Mouse (Mus musculus) urinary bladder, adult 18-20 months (tissue): ENCODE data around the gene Map4k1.

Experiments
- DNase-seq, 2 experiments: peaks; one replicate each; pipeline ENCODE4 v3.0.0; 2022; ENCODE audit warnings: low spot score in 2 of 2, mixed read lengths in 2 of 2

The Map4k1 gene

GRCm38 (mm10) chr7:29026195-29026594, 44.3 kb downstream of the Map4k1 start:
- no peak for DNase-seq

DNA sequence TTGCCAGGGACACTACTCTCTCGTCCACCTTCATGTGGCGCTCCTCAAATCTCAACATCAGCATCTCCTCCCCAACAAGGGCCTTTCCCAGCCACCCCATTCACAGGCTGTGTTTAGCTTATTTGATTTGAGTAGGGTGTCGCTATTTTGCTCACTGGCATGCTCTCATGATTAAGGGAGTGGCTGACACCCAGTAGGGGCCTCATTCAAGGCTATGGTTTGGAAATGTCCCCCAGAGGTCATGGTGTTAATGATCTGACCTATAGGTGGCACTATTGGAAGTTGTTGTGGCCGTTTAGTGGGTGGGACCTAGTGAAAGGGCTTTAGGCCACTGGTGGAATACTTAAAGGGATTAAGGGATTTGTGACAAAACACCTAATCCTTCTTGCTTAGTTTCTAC, 45.0 kb downstream of the Map4k1 start:
- no peak for DNase-seq

GRCm38 (mm10) chr7:29028761-29029160, 46.9 kb downstream of the Map4k1 start:
- no peak for DNase-seq

DNA sequence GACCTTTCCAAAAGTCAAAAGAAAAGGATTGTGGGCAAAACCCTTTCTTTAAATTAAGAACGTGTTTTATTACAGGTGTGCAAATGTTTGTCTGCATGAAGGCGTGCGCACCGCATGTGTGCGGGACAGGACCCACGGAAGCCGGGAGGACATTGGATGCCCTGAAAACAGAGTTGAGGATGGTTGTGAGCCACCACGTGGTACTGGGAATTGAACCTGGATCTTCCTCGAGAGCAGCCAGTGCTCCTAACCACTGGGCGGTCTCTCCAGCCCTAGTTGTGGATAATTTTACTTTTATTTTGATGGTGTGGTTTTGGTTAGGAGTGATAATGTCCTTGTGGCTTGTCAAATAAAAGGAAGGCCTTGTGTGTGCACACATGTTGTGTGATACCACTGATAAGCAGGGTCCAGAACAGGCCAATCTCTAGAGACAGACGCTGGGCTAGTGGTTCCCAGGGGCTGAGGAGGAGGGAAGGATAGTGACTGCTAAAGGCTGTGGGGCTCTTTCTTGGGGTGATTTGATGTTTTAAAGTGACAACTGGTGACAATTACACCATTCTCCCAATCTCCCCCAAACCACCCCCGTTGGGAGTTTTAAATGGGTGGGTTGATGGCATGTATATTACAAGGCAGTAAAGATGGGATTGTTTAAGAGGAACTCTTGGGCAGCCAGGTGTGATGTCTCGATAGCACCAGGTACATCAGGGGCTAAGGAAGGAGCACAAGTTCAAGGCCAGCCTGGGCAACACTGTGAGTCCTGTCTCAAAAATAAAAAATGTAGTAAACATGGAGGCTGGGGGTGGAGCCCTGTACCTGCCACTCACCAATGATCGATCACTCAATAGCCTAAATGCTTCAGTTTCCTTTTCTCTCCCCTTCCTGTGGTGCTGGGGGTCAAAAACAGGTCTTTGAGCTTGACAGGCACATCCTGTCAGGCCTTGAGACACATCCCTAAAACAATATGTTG, 48.1 kb downstream of the Map4k1 start:
- DNase-seq: no peak

DNA sequence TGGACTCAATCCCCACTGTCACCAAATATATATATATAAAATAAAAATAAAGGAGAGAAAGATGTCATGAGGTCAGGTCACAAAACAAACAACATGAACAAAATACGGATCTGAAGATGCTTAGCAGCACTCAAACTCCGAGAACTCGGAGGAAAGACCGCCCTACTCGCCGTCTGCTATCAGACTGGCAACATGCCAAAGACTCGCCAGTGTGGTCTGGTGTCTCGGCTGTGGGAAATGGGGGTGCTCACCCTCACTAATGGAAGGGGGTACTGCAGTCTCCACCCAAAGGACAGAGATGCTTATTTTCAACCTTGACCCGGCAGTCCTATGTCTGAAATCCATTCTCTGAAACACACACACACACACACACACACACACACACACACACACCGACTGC, 49.8 kb downstream of the Map4k1 start:
- DNase-seq: no peak

GRCm38 (mm10) chr7:29032685-29033084, 50.8 kb downstream of the Map4k1 start:
- no peak for DNase-seq

DNA sequence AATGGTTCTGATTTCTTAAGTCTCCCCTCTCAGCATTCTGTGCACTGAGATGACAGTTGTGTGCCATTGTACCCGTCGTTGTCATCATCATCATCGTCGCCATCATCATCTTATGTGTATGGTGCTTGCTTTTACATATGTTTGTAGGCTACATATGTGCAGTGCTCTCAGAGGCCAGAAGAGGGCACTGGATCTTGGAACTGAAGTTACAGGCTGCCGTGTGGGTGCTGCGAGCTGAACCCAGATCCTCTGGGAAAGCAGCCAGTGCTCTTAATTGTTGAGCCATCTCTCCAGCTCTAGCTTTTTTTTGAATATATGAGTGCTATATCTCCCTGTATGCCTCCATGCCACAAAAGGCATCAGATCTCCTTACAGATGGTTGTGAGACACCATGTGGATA, 55.4 kb downstream of the Map4k1 start:
- no peak for DNase-seq

DNA sequence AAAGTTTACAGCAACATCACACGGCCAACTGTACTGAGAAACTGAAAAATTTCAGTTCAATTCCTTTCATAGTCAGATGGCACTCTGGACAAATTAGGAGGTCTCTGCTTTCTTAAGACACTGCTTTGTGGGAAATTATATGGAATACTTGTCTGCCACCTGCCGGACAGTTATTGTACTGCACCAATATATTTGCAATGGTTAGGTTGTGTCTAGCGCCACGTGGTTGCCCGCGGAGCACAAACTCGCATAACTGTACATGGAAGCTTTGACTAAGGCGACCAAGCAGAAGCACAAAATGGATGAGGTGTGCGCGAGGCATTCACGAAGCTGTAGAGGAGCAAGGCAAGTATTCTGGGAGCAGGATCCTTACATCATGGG, 57.7 kb downstream of the Map4k1 start:
- peak; percentile 66 to 77 for DNase-seq

GRCm38 (mm10) chr7:29039985-29040661, 58.3 kb downstream of the Map4k1 start:
- DNase-seq: no peak

DNA sequence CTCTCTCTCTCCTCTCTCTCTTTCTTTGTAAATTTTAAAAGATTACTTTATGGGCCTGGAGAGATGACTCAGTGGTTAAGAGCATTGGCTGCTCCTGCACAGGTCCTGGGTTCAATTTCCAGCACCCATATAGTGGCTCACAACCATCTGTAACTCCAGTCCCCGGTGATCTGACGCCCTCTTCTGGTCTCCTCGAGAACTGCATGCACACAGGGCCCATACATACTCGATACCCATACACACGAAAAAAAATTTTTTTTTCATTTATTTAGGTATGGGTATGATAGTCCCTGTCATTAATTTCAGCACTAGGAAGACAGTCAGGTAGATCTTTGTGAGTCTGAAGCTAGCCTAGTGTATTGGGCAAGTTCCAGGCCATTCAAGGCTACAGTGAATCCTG, 59.3 kb downstream of the Map4k1 start:
- DNase-seq: no peak

DNA sequence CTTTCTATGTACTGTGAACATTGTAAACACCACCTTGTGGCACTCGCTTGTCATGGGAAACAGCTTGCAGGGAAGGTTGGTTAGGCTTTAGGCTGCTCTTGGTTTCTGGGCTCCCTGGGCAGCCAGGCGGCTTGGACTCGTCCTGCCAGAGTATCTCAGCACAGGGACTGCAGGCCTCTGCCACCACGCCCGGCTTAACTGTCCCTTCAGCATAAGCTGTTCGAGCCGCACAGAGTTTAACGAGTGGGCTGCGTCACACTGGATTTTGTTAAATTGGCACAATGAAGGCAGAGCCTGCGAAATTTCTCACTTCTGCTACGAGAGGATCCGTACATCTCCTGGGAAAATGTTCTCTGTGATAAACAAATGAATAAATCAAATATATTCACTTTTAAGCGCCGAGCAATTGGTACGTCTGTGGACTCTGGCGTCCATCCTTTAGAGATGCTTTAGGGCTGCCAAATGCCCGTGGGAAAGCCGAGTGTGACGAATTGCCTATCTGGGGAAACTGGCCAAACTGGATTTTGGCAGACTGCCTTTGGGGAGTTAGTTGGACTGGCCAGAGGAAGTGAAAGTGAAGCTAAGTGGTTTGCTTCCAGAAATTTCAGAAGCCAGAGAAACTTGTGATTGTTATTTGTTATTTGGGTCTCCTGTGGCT, 61.3 kb downstream of the Map4k1 start:
- peak; percentile 42 to 73 for DNase-seq

DNA sequence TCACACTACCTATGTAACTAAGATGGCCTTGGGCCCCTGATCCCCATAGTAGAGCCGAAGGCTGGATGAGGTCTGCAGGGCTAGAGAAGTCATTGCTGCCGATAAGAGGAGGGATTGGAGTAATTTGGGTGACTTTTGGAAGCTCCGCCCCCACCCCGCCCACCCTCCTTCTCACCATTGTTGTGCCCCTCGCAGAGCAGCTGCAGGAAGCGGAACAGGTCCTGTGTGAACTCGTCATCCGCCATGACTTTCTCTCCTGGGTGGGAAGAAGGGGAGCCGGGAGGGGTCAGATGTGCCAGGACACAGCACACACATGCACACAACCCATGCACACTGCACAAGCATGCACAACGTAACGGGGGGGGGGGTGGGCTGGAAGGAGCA, 61.8 kb downstream of the Map4k1 start:
- no peak for DNase-seq

GRCm38 (mm10) chr7:29044302-29044701, 62.5 kb downstream of the Map4k1 start:
- DNase-seq: no peak

DNA sequence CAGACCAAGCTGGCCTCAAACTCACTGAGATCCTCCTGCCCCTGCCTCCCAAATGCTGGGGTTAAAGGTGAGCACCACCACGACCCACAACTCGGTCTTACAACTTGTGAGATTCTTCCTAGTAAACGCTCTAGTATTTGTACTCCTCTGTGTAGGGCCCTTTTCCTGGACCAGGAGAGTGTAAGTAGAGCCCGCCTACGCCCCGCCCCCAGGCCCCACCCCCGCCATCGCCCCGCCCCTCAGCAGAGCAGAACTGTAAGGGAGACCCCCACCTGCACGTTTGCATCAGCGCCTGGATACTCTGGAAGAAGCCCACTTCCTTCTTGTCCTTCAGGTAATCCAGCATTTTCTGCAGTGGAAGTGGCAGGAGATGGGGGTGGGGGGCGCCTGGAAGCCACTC, 64.7 kb downstream of the Map4k1 start:
- no peak for DNase-seq

DNA sequence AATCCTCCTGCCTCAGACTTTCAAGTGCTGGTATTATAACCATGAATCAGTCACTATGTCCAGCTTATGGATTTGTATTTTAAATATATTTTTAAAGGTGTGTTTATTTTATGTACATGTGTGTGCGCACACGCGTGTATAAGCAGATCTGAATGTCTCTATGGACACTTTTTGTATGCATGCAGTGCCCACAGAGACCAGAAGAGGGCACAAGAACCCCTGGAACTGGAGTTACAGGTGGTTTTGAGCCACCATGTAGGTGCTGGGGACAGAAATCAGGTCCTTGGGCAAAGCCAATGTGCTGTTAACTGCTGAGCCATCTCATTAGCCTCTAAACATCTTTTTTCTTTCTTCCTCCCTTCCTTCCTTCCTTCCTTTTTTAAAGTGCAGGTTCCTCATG, 66.2 kb downstream of the Map4k1 start:
- DNase-seq: no peak

DNA sequence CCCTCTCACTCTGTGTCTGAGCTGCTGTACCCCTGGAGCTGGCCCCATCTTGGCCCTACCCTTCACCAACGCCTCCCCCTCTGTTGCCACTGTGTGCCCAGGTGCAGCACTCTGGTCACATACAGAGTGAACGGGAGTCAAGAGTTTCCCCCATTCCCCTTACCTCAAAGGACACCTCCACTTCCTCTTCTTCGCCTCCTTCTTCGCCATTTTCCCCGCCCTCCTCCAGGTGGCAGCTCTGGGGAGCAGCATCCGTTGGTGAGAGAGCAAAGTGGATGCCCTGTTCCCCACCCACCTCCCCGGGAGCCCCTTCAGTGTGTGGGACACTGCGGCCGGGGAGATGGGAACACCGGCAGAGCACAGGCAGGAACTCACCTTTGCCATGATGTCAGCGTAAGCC, 66.8 kb downstream of the Map4k1 start:
- no peak for DNase-seq

- DNase-seq: no peak
These were observed 68.9 kb downstream of the Map4k1 start for GRCm38 (mm10) chr7:29050797-29051196.

- no peak for DNase-seq
These were observed 71.0 kb downstream of the Map4k1 start for GRCm38 (mm10) chr7:29052821-29053220.
